ENCODE assay signal across 27 mouse cellular contexts in the genomic region with DNA sequence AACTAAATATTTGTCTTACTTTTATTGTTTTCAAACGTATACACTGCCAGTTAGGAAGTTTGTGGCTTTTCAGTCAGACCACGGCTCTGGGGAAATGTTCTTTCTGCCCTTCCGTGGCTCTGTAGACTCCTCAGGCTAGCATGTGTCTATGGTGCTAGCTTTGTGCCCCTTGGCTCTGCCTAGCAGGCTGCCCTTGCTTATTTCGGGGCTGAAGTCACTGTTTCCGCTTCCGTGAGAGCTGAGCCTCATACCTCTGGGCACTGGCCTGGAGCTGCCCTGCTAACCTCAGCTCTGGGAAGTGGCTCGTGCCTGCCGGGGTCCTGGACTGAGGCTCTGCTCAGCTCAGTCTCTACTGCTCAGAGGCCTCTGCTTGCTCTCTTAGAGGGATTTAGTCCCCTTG. TPM values are rescaled to one million over a fixed set of nuclear protein-coding genes. Genes with fewer than 3 reads are reported as not detected.
DNase-seq lines count a peak whose midpoint lies in the region; ATAC-seq and TF ChIP-seq lines count a peak whose summit lies in the region.
"Had no signal": no experiment of that assay in that cellular context is flagged by ENCODE, and none has a peak within 500 bp of the region (broad histone marks: within the 10 kb centered on the region; RNA-seq: fewer than 3 reads in every experiment).

No protein-coding gene starts in this region.

- 57% methylated on average over 8 of the region's 8 CpGs for WGBS in kidney, embryonic 16.5 days

- H3K36me3 ChIP-seq in kidney, embryonic 16.5 days (ENCODE audit: insufficient read depth, low read length), result no peaks in the 10 kb centered on the region
- H3K36me3 ChIP-seq in ES-E14 (ENCODE audit: control insufficient read depth, insufficient read depth, low read length, poor library complexity, severe bottlenecking), result no peaks in the 10 kb centered on the region
- H3K36me3 ChIP-seq: forebrain, embryonic 10.5 days; hindbrain, embryonic 15.5 days; limb, embryonic 13.5 days; liver, embryonic 12.5 days; midbrain, embryonic 10.5 days had no signal

- no peaks in the 10 kb centered on the region for H3K27me3 ChIP-seq in kidney, embryonic 16.5 days (ENCODE audit: insufficient read depth, low read length)
- H3K27me3 ChIP-seq: hindbrain, embryonic 15.5 days; limb, embryonic 13.5 days; liver, embryonic 12.5 days had no signal

- H3K9ac ChIP-seq in kidney, embryonic 16.5 days (replicated peaks; ENCODE audit: low read length), result peak overlapping the region; percentile 26; the same call in 1 of the 2 replicates
- peak overlapping the region; percentile 6; the same call in 1 of the 2 replicates for H3K9ac ChIP-seq in ES-E14 (ENCODE audit: insufficient read depth, low read depth, low read length, poor library complexity, severe bottlenecking)
- H3K9ac ChIP-seq: forebrain, postnatal 0 days; hindbrain, embryonic 15.5 days; limb, embryonic 13.5 days; liver, embryonic 12.5 days had no signal

- in situ Hi-C loops in ES-E14 (cut with MboI; ENCODE audit: low sequenced_read_pairs in 2 of 2, unreplicated experiment in 2 of 2), result no loop called here

- no peaks in the 10 kb centered on the region for H3K9me3 ChIP-seq in kidney, embryonic 16.5 days (ENCODE audit: low read length)
- H3K9me3 ChIP-seq in ES-E14 (ENCODE audit: control insufficient read depth, insufficient read depth, low read depth, low read length), result no peaks in the 10 kb centered on the region
- H3K9me3 ChIP-seq: forebrain, embryonic 10.5 days; hindbrain, embryonic 15.5 days; limb, embryonic 13.5 days; liver, embryonic 12.5 days; midbrain, embryonic 10.5 days had no signal

- ATAC-seq in kidney, embryonic 16.5 days (ENCODE audit: low FRiP score, low TSS enrichment), result no peak
- ATAC-seq: forebrain, postnatal 0 days; intestine, embryonic 16.5 days; liver, embryonic 12.5 days; midbrain, embryonic 16.5 days had no signal

- DNase-seq in adrenal gland, adult 2 months, result peak; percentile 1
- DNase-seq in adrenal gland, postnatal 14 days, result no peak
- no peak for DNase-seq in kidney, adult 11 months
- no peak for DNase-seq in ES-E14 (ENCODE audit: low read depth, low spot score)
- DNase-seq in naive thymus-derived CD4-positive, alpha-beta T cell, adult 2 months (ENCODE audit: low read depth), result peak; percentile 37
- no peak for DNase-seq in lung, postnatal 25 days (ENCODE audit: low spot score)
- no peak for DNase-seq in right cerebral cortex, postnatal 36 days (ENCODE audit: low spot score in 2 of 2)
- DNase-seq: adrenal gland, postnatal 25 days; cerebellum, adult 9-11 months; forebrain, postnatal 0 days; gastrocnemius, postnatal 25 days; heart, postnatal 4 days; lung, adult 18-20 months; lung, postnatal 14 days; right cerebral cortex, postnatal 4 days; thymus, adult 2 months; thymus, postnatal 4 days had no signal

- H3K27ac ChIP-seq in kidney, embryonic 16.5 days (ENCODE audit: low read length), result 0 out of 2 replicates have a peak overlapping the region, but pooled peaks have one; percentile 15
- no peak overlapping the region for H3K27ac ChIP-seq in ES-E14 (ENCODE audit: insufficient read depth, low read depth, low read length, poor library complexity, severe bottlenecking)
- H3K27ac ChIP-seq: forebrain, embryonic 10.5 days; hindbrain, embryonic 15.5 days; limb, embryonic 13.5 days; liver, embryonic 12.5 days; midbrain, embryonic 10.5 days; stomach, postnatal 0 days had no signal

- peaks cover 12% of the 10 kb centered on the region for H3K4me1 ChIP-seq in kidney, embryonic 16.5 days (ENCODE audit: insufficient read depth, low read length)
- peaks cover 14% of the 10 kb centered on the region in 2 experiments for H3K4me1 ChIP-seq in ES-E14 (ENCODE audit: control insufficient read depth in 2 of 2, insufficient read depth in 2 of 2, low read length in 2 of 2, poor library complexity in 1 of 2)

- H3K4me3 ChIP-seq in kidney, embryonic 16.5 days (ENCODE audit: low read length), result no peak overlapping the region
- peak overlapping the region in 1 of 2 experiments; percentile 11; a peak in 1 of 4 replicates for H3K4me3 ChIP-seq in ES-E14 (ENCODE audit: insufficient read depth in 1 of 2, low read depth in 1 of 2, low read length in 2 of 2, poor library complexity in 1 of 2, severe bottlenecking in 1 of 2)
- H3K4me3 ChIP-seq: forebrain, embryonic 10.5 days; hindbrain, embryonic 15.5 days; limb, embryonic 13.5 days; liver, embryonic 12.5 days; midbrain, embryonic 10.5 days; myocyte had no signal

- H3K4me2 ChIP-seq in kidney, embryonic 16.5 days (replicated peaks; ENCODE audit: low read depth, low read length), result no peak overlapping the region
- H3K4me2 ChIP-seq: hindbrain, embryonic 15.5 days; limb, embryonic 13.5 days; liver, embryonic 12.5 days had no signal

TF ChIP-seq in ES-E14, 5 proteins besides CTCF, POLR2A, EP300 and RAD21:
- TF ChIP-seq CHD2 (IDR thresholded peaks at IDR 0.05; ENCODE audit: low read depth, low read length) (no peak), ZNF384 (IDR thresholded peaks at IDR 0.05; ENCODE audit: low read depth, low read length) (no peak)

RNA-seq across cellular contexts. Expression of a gene that starts 6.4 kb away (rescaled TPM):
- total RNA-seq in adrenal gland, adult 2 months (2021), result 10 to 100 TPM; 38.0 to 66.4 TPM
- 66.1 and 78.8 TPM in 2 replicates for polyA plus RNA-seq in adrenal gland, adult 2 months (2012; rRNA removed)
- 39.3 and 44.9 TPM in 2 replicates for total RNA-seq in adrenal gland, postnatal 14 days (2021)
- 22.2 and 26.0 TPM in 2 replicates for polyA plus RNA-seq in kidney, embryonic 16.5 days (2015; fragmentation: Nextera tagmentation; extraction: Ambion mirVana)
- total RNA-seq in ES-E14 (2012; rRNA removed), result 26.1 and 33.2 TPM in 2 replicates

Comparison
In these comparisons a context has a peak if more than half of its experiments do, and no peak if none do; other contexts are left out.
1. DNase-seq: peak in adrenal gland, adult 2 months (single experiment) and naive thymus-derived CD4-positive, alpha-beta T cell, adult 2 months (single experiment); none in adrenal gland, postnatal 14 days (single experiment), kidney, adult 11 months (single experiment), ES-E14 (single experiment), lung, postnatal 25 days (single experiment) and right cerebral cortex, postnatal 36 days (0 of 2).